Mouse (Mus musculus) urinary bladder, postnatal 4 days (tissue): ENCODE measurements around the gene C1qtnf1.

Source experiments
- DNase-seq, 2 experiments: peaks; one replicate each; pipeline ENCODE4 v3.0.0; 2021 to 2022; ENCODE audit warnings: low spot score in 2 of 2

C1qtnf1 gene

DNA sequence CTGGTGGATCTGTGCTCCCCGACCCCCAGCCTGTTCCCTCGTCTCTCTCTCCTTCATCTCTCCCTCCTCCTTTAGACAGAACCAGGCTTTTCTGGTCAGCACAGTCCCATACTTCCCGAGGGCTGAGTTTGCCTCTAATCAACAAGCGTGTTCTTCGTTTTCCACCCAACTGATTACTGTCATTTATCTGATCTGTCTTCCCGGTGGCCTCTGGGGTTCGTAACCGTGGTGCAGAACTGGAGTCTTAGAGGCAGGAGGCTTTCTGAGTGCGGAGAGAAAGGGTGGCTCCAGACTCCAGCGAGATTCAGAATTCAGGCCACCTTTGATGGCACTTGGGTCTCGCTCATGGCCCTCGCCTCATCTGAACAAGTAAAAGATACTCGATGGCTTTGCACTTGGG is 6.1 kb downstream of the C1qtnf1 start:
- DNase-seq = no peak

DNA sequence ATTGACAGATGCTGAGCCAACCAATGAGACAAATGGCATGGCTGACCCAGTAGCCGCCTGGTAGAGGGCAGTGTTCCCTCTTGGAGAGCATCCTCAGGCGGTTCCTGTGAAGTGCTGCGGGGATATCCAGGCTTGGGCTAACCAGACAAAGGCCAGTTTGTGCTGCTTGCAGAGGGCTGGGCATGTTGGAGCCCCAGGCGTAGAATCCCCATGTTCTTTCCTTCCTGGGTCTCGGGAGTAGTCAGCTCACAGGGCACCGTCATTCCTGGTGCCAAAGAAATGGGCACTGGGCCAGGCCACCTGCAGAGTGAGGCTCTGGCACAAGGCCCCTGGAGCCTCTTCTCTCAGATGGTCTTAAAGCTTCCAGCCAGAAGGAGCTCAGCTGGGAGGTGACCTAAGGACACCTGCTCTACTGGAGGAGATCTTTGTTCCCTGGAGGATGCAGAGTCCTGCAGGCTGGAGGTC is 8.5 kb downstream of the C1qtnf1 start:
- no peak for DNase-seq

DNA sequence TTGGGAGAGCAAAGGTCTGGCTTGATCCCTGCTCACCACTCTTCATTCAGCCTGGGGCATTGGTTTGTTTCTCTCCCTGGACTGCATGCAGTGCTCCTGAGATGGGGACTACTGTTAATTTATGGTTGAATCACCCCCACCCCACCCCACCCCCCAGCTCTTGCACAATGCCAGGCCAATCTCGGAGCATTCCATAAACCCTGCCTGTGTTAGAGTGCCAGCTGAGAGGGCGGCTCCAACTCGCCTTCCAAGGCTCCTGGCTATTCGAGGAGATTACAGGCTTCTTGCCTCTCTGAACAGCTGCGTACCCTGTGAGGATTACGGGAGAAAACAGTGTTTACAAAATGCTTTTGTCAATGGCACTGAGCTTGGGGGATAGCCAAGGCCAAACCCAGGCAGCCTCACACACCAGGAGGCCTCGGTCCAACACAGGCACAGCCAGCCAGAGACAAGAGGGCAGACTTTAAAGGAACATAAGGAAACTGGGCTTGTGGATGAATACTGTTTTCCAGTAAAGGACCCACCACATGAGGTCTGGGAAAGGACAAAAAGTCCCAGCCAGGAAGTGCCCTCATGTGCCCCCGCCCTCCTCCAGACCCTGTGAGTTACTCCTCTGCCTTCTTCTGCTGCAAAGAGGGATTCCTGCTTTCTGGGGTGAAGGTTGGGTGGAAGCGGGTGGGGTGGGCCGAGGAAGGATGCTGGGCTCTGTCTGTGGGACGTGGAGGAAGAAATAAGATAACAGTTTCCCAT is 10.8 kb downstream of the C1qtnf1 start:
- no peak for DNase-seq

DNA sequence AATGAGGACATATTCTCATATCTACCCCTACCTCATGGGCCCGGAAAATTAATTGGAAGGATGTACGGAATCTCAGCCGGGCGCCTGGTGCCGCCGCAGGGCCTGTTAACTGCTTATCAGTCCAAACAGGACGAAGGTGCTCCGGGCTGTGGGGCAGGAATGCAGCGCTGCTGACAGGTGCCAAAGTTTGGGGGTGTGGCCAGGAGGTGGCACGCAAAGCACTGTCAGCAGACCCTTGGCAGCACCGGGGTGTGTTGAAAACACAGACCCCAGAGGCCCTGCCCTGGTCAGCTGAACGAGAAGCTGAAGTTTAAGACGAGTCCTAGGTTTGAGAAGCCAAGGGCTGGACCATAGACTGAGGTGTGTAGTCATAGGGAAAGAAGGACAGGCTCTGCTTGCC is 14.7 kb downstream of the C1qtnf1 start:
- no peak for DNase-seq

DNA sequence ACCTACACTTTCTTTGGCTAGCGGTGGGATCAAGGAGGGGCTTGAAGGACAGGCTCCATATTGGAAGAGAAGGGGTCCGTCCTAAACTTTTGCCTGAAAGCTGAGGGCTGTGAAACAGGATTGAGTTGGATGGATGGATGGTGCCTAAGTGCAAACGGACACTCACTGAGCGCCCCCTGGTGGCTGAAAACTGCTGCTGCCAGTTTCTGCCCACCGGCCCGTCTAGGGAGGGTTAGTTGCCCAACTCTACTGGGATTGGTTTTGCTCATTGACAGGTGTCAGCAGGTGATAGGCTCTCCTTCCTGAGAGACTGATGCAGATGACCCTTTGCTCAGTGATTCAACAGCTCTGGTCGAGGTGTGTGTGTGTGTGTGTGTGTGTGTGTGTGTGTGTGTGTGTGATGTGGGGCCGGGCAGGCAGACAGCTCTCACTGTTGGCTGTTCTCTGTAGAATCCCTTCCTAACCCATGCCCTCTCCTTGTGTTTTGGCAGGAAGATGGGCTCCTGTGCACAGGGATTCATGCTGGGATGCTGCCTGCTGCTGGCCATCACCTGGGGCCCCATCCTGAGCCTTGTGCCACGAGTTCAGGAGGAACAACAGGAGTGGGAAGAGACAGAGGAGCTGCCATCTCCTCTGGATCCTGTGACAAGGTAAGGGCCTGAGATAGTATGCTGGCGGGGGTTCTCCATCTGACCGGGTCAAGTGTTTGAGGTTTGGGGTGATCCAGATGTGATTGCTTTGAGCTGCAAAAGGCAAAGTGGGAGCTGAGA is 15.4 kb downstream of the C1qtnf1 start:
- DNase-seq = peak; percentile 67 to 83

DNA sequence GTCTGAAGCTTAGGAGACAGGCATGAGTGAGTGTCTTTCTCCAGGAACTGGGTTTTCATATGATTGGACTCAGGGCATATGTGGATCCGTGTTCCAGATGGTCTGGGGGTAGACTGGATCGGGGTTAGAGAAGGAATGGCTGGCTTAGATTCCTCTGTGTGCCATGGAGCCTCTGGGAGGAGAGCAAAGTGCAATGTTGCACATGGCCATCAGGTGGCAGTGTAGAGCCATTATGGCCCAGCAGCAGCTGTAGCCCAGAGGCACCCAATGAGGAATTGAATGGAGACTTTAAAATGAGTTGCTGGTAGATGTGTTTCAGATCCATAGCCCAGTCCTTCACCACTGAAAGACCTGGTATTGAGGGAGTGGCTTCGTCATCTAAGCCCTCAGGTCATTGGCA is 17.8 kb downstream of the C1qtnf1 start:
- DNase-seq = no peak

DNA sequence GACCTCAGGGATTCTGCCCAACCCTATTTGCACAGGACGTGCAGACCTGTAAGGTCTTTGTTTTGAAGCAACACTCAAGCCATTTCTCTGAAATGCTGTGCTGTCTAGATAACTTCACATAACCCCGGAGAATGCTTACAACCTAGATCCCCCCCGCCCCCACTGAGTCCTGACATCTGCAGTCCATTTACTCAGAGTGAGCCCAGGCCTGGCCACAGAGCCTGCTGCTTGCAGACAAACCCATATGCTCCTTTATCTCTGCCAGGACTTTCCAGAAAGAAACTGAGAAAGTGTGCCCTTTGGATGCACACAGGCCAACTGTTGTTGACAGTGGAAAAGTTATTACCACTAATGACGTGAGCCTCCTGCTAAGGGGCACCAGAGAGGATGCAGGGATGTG is 19.3 kb downstream of the C1qtnf1 start:
- DNase-seq = no peak

DNA sequence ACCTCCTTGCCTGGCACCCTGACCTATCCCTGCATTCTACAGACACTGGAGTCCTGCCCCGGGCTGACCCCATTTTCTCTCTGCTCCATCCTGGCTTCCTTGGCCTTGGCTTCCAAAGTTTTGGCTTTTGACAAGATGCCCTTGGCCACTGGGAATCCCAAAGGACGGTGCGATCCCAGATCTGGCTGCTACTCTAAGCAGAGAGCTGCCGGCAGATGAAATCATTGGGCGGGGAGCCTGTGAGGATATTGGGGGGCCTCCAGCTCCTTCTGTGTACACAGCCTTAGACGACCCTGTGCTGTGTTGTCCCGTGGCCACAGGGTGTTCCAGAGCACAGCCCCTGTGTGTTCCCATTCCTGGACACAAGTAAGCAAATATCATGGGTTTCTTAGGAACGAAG is 20.4 kb downstream of the C1qtnf1 start:
- DNase-seq = no peak

DNA sequence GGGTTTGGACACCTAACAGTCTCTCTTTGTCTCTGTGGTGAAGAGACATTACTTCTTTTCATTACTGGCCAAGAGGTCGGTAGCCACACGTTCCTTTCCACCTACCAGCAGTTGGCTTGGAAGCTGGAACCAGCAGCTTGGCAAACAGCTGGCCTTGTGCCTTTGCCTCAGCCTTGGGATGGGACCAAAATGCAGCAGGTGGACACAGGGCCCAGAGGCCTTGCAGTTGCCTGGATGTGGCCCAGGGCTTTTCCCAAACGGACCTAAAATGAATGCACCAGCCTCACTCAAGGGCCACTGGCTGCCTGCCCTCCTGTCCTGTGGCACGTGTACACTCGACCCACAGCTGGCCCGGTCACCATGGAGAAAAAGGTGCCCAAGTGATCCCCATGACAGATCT is 23.2 kb downstream of the C1qtnf1 start:
- DNase-seq = no peak

DNA sequence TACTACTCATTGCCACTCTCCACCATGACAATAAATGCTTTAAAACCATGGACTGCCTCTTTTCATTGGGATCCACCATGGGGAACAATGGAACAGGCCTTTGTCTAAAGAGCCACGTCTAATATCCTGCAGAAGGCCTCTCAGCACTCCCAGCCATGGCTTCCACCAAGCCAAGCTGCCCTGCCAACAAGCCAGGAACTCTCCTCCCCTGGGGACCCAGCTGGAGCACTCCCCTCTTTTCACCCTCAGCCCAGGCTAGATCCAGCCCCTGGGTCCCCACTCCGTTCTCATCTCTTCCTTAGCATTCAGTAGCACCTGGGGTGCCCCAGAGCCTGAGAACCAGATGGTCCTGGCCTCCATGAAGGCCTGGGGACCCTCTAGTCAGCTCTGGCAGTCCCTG is 25.0 kb downstream of the C1qtnf1 start:
- no peak for DNase-seq

DNA sequence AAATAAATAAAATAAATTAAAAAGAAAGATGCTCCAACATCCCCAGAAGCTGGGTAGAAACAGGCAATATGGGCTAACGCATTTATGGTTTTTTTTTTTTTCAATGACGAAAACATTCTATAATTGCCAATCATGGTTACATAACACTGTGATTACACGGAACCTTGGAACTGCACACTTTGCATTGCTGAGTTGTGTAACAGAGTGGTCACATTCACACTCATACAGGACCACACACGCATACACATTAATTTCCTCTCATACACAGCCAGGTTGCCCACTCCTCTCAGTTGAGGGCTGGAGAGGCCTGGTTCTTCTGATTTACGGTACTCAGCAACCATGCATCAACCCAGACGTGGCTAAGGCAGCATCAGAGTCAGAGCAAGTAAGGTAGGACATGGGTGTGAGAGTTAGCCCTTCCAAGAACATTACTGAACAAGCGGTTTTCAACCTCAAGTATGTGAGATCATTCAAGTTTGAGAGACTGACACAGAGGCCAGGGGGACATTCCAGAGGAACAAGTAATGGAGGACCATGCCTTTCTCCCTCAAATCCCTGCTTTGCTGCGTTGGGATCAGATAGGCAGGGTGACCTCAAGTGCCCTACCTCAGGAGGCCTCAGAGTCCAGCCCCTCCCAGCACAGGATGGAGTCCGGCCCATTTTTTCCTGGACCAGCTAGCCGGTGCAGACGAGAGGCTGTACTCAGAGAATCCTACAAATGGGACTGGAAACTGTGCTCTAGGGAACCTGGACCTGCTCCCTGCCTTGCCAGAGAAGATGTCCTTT is 26.1 kb downstream of the C1qtnf1 start:
- no peak for DNase-seq

DNA sequence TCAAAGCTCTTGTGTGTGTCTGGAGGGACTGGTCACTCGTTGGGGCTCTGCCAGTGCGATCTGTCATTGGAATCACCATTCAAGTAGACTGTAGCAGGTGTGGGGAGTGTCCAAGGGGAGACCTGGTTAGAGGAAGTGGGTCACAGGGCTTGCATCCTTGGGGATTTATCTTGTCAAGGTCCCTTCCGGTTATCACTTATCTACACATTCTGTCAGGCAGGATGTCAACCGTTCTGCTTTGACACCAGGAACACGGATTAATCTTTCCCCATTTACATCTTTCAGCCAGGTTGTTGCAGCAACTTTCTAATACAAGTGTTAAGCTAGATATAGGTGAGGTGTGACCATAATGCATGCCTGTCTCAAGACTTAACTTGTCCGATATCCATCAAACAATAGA is 27.8 kb downstream of the C1qtnf1 start:
- no peak for DNase-seq

DNA sequence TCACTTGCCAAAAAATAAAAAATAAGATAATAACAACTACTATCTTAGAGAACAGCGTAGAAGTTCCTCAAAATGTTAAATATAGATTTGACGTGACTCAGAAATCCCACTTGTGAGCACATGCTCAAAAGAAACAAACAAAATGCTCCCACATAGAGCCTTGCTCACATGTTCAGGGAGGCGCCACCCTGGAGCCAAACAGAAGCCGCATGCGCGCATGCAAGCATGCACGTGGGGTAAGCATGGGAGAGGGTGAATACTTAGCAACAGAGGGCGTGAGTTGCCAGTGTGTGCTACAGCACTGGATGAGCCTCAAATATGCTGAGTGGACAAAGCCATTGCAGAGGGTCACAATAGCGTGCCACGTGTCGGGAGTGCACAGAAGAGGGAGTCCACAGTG is 28.9 kb downstream of the C1qtnf1 start:
- DNase-seq = no peak

DNA sequence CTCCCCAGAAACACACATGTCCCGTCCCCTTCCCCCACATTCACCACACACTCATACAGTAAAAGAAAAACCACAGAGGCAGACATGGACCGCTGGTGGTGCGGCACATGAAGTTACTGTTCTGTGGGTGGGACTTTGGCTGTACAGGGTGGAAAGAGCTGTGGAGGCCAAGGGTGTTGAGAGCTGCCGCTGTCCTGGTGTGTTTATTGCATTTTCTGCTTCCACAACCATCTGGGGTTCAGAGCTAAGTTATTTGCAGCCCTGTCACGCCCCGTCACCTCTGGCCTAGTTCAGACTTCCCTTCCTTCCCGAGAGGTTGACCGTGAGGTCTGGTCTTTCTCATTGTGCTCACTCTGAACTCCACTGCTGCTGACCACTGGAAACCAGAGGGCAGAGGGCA is 31.0 kb downstream of the C1qtnf1 start:
- peak in 1 of 2 experiments; percentile 48 for DNase-seq

DNA sequence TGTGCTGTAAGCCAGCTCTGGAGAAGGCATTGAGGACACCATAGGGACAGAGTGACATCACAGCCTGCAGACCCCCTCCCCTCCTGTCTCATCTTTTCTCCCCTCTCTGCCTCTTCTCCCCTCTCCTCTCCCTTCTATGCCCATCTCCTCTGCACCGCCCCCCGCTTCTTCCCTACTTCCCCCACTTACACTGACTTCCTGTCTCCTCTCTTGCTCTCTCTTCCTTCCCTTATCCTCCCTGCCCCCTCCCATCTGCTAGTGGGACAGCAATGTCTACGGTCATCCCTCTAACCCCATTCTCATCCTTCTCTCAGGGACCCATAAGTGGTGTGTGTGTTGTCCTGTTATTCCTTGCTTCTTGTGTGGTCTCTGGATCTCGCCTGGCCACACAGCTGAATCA is 31.5 kb downstream of the C1qtnf1 start:
- DNase-seq = no peak

DNA sequence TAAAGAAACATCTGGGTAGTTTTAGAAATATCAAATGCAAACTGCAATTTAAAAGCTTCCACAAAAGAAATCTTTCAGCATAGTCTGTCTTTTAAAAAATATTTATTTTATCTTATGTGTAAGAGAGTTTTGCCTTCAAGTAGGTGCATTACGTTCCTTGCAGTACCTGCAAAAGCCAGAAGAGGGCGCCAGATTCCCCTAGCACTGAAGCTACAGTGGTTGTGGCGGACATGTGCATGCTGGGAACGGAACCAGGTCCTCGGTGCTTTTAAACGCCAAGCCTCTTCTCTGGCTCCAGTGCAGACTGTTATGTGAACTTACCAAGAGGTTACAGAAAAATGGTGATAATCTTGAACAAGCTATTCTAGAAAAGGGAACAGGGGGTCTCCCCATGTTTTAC is 32.3 kb downstream of the C1qtnf1 start:
- no peak for DNase-seq

DNA sequence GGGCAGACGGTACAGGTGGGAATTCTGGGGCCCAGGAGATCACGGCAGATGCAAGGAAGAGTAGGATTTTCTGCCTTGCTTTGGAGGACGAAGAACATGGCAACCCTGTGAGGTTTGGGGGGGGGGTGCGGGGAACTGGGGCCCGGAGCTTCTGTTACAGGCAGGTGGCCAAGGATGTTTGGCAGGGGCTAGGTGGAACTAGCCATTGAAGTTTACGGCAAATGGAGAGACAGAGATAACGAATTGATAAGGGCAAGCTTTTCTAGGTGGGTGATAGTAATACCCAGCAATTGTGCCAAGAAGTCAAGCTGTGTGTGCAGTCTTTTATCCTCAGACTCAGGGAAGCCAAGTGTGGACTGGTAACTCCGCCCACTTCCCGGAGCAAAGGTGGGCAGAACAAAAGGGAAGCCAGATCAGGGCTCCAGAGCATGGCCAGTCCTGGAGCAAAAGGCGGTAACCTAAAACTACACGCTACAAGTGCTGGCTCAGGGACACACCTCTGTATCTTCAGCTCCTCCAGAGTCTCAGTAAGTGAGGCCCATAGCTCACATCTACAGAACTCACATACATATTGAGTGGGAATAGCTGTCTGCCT is 39.5 kb downstream of the C1qtnf1 start:
- no peak for DNase-seq

DNA sequence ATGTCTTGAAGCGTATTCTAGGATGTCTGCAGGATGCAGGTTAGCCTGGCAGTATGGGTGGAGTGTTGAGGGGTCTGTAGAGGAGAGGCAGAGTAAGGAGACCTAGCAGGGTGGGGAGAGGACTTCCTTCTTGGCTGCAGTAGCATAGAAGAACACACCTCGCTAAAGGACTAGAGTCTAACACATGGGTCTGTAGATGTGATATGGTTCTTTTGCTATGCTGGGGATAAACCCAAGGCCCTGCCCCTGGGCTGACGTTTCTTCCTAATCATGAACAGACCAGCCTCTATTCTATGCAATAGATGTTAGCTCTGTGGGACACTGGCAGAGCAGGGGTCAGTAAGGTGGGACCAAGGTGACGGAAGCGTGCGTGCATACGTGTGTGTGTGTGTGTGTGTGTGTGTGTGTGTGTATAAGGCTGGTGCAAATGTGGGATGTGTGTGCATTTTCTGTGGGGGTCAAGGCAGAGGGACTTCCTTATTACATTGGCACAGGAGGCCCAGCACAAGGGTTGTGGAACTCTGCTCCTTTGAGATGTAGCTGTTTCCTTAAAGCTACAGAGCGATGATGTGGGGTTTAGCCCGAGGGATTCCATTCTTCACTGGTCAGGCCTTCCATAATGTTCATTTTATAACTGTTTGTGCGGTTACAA is 41.6 kb downstream of the C1qtnf1 start:
- no peak for DNase-seq

DNA sequence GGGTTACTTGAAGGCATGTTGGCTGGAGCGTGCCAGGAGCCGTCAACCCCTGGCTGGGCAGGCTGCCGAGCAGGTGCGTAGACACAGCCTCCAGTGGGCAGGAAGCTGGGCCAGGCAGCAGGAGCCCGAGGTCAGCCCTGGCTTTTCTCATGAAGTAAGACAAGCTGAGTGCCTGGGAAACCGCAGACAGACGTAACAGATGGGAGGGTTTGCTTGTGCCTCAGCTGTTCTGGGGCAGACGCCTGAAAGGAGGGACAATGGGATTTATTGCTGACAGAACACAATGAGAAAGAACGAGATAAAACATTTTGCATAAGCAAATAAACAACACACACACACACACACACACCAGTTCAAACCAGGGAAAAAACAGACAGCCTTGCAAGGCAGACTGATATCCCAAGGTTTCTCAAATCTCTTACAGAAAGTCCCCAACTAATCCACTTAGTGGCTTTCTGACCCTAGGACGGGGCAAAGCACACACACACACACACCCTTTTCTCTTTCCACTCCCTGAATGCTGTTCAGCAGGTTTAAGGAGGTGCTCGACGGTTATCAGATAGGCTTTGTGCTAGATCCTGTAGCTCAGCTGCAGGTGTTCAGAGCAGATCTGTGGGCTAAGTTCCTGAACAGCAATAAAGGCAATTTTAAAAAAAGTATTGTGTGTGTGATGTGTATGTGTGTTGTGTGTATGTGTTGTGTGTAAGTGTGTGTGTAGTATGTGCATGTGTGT is 42.4 kb downstream of the C1qtnf1 start:
- no peak for DNase-seq

DNA sequence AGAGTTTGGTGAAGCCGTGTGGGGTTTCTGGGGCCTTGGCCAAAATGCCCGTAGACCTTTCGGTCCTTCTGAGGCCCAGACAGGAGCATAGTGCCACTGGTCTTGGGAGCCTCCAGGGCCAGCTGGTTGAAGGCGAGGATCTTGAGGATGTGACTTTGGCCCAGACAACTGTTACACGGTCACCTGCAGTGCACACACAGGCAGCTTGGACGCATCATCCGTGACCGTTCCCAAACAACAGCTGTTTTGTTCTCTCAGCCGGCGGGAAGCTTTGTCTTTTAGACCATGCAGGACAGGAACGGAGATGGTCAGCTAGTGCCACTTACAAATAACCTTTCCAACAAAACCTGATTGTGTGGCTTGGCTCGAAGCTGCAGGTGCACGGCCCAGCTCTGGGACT is 43.7 kb downstream of the C1qtnf1 start:
- DNase-seq = no peak

DNA sequence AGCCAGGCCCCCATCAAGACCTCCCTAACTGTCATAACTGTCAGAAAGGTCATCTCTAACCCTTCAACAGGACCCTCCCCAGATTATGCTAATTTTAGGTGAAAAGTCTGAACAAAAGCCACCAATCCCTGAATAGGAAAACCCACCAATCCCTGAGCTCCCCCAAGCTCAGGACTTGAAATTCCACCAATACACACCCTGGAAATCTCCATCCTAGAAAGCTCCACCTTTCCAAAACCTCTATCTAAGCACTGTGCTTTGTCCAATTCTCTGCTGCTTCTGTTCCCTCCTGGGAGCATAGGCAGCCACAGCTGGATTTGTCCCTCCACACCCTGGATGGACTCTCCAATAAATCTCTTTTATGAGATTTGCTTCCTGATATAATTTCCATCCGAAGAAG is 45.2 kb downstream of the C1qtnf1 start:
- DNase-seq = no peak
